Mouse (Mus musculus) embryonic fibroblast, embryonic 13.5 days (primary cell): Measurements from ENCODE around the gene Srsy. TPM values are rescaled to one million over a fixed set of nuclear protein-coding genes. Genes with fewer than 3 reads are reported as not detected.
"Not testable (repeated sequence)": the region's sequence is repeated elsewhere in the genome, so short reads cannot be mapped to it uniquely, and the experiment has no call there.

Experiments used
- H3K27ac ChIP-seq: 2 replicates; pipeline ENCODE4 v1.5.1; 2012; ENCODE audit warnings: low read length, control low read depth, inconsistent platforms; ENCODE audit not compliant: insufficient read depth
- H3K4me1 ChIP-seq: 2 replicates; pipeline ENCODE4 v1.6.1; 2011; ENCODE audit warnings: low read length; ENCODE audit not compliant: control insufficient read depth, insufficient read depth
- H3K4me3 ChIP-seq: 2 replicates; pipeline ENCODE4 v1.5.1; 2011; ENCODE audit warnings: mild to moderate bottlenecking, control low read depth, low read length; ENCODE audit not compliant: insufficient read depth
- polyA plus RNA-seq: library from polyadenylated mRNA; stranded (reverse); fragments of >200 nt; gene quantifications from 2 replicates; pipeline ENCODE4 v1.2.4, GENCODE M21; 2011; ENCODE audit warnings: low read depth; ENCODE audit not compliant: missing spikeins, insufficient read length

Srsy gene
- not detected in 2 replicates for polyA plus RNA-seq

GRCm38 (mm10) chrY:17937230-17937629 is at the start of gene Srsy:
Gene Srsy, minus strand, starts transcription at chrY:17937330.
- H3K4me1 ChIP-seq, H3K27ac ChIP-seq, H3K4me3 ChIP-seq: not testable (repeated sequence)

Other genes with a start within 250 kb of the Srsy start
- not detected in 2 replicates for gene Gm21904, start 91.1 kb downstream of the Srsy start, polyA plus RNA-seq
- not detected in 2 replicates for gene Gm20772, start 62.6 kb downstream of the Srsy start, polyA plus RNA-seq
- gene Gm20831, start 62.6 kb downstream of the Srsy start, polyA plus RNA-seq, result not detected in 2 replicates
- not detected in 2 replicates for gene Gm21764, start 124.5 kb upstream of the Srsy start, polyA plus RNA-seq
- gene Ssty1, start 151.8 kb upstream of the Srsy start, polyA plus RNA-seq, result not detected in 2 replicates